Mouse (Mus musculus) ES-Bruce4 (cell line): ENCODE measurements at regions not wholly inside any gene's neighbourhood (a gene's known extent, or its start where the extent isn't known, plus 50 kb on each side); places are given as distances from the start of the nearest gene placed in this dataset.

Experiments used
- H3K27ac ChIP-seq: 2 replicates; pipeline ENCODE4 v1.5.1; 2012; ENCODE audit warnings: low read length, inconsistent platforms; ENCODE audit not compliant: insufficient read depth
- H3K27me3 ChIP-seq: 2 replicates; pipeline ENCODE4 v1.6.1; 2012; ENCODE audit warnings: mild to moderate bottlenecking, low read length, inconsistent platforms; ENCODE audit not compliant: control insufficient read depth, poor library complexity, insufficient read depth, severe bottlenecking
- H3K36me3 ChIP-seq: 2 replicates; pipeline ENCODE4 v1.6.1; 2012; ENCODE audit warnings: inconsistent platforms, mild to moderate bottlenecking, low read length, moderate library complexity; ENCODE audit not compliant: control insufficient read depth, poor library complexity, insufficient read depth, severe bottlenecking
- H3K4me1 ChIP-seq: one replicate; pipeline ENCODE4 v1.8.1; 2011; ENCODE audit warnings: low read length; ENCODE audit not compliant: control insufficient read depth, insufficient read depth
- H3K4me3 ChIP-seq: 2 replicates; pipeline ENCODE4 v1.5.1; 2011; ENCODE audit warnings: low read depth, mild to moderate bottlenecking, low read length
- H3K9ac ChIP-seq: 2 replicates; pipeline ENCODE4 v1.6.1; 2012; ENCODE audit warnings: low read depth, mild to moderate bottlenecking, inconsistent platforms; ENCODE audit not compliant: poor library complexity, severe bottlenecking
- H3K9me3 ChIP-seq: replicated peaks from 2 replicates; pipeline ENCODE4 v1.6.1; 2012; ENCODE audit warnings: mild to moderate bottlenecking, low read length, inconsistent platforms; ENCODE audit not compliant: control insufficient read depth, poor library complexity, insufficient read depth, severe bottlenecking
- CTCF ChIP-seq: IDR thresholded peaks from one replicate; pipeline ENCODE4 v1.8.1; 2011; ENCODE audit warnings: low read depth, low read length
- EP300 ChIP-seq: IDR thresholded peaks from 2 replicates; pipeline ENCODE4 v1.6.1; 2011; ENCODE audit warnings: low read depth, low read length; ENCODE audit not compliant: insufficient read depth
- POLR2A ChIP-seq: IDR thresholded peaks from one replicate; pipeline ENCODE4 v1.8.1; 2011; ENCODE audit warnings: low read length; ENCODE audit not compliant: insufficient read depth

- H3K27me3 ChIP-seq, result no peaks in the 10 kb centered on the region
- no peak overlapping the region for H3K9ac ChIP-seq
- H3K36me3 ChIP-seq, result no peaks in the 10 kb centered on the region
- no peaks in the 10 kb centered on the region for H3K9me3 ChIP-seq
- H3K4me3 ChIP-seq, result no peak overlapping the region
- H3K4me1 ChIP-seq, result no peaks in the 10 kb centered on the region
- H3K27ac ChIP-seq, result no peak overlapping the region
- TF ChIP-seq POLR2A, result no peak
- TF ChIP-seq CTCF, result no peak
- TF ChIP-seq EP300, result no peak
Measured at GRCm38 (mm10) chr15:68337264-68337663, 1836.6 kb upstream of the Lrrc6 start.

GRCm38 (mm10) chr15:68335837-68336236, 1835.1 kb upstream of the Lrrc6 start:
- no peaks in the 10 kb centered on the region for H3K27me3 ChIP-seq
- no peaks in the 10 kb centered on the region for H3K9me3 ChIP-seq
- no peaks in the 10 kb centered on the region for H3K4me1 ChIP-seq
- TF ChIP-seq EP300 (no peak), POLR2A (no peak)
- H3K27ac ChIP-seq, result no peak overlapping the region
- H3K36me3 ChIP-seq, result no peaks in the 10 kb centered on the region
- H3K4me3 ChIP-seq, result no peak overlapping the region
- H3K9ac ChIP-seq, result no peak overlapping the region

DNA sequence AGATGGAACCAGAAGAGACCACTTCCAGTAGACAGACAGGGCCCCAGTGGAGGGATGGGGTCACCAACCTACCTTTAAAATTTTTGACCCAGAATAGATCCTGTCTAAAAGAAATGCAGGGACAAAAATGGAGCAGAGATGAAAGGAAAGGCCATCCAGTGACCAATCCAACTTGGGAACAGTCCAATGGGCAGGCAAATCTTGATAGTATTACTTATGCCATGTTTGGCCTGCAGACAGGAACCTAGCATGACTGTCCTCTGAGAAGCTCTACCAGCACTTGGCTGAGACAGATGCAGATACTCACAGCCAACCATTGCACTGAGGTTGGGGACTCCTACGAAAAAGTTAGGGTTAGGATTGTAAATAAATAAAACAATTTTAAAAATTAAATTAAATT, 1815.4 kb upstream of the Lrrc6 start:
- H3K27me3 ChIP-seq, result no peaks in the 10 kb centered on the region

More for the DNA sequence above, 1815.4 kb upstream of the Lrrc6 start:
- TF ChIP-seq EP300 (no peak), CTCF (no peak), POLR2A (no peak)
- Histone ChIP-seq H3K27ac (no peak overlapping the region), H3K4me1 (no peaks in the 10 kb centered on the region), H3K36me3 (no peaks in the 10 kb centered on the region), H3K9ac (no peak overlapping the region), H3K9me3 (no peaks in the 10 kb centered on the region), H3K4me3 (no peak overlapping the region)
